Mouse (Mus musculus) frontal cortex, adult 2 months (tissue): Measurements from ENCODE around the gene Desi1. TPM values are rescaled to one million over a fixed set of nuclear protein-coding genes. Genes with fewer than 3 reads are reported as not detected.
A peak's percentile ranks its signal among the peaks of the same experiment; 100 is the strongest.

Source experiments
- DNase-seq, 2 experiments: peaks; one replicate each; pipeline ENCODE4 v3.0.0; 2022; ENCODE audit warnings: low spot score in 1 of 2; ENCODE audit errors: extremely low spot score in 1 of 2
- polyA plus RNA-seq: library from polyadenylated mRNA; depleted of rRNA; stranded (reverse); fragments of >200 nt; gene quantifications from 2 replicates; pipeline ENCODE4 v1.2.3, GENCODE M21; 2012; rRNA removed

The Desi1 gene
- 112 and 120 TPM in 2 replicates for polyA plus RNA-seq

GRCm38 (mm10) chr15:82033762-82034161, at the start of gene Desi1:
Desi1 (minus strand) TSS chr15:82033862.
- DNase-seq, result no peak

GRCm38 (mm10) chr15:82081161-82081560, 47.5 kb upstream of the Desi1 start:
- DNase-seq, result peak; percentile 65 to 80

- DNase-seq, result no peak
Observed at GRCm38 (mm10) chr15:82079883-82080282, 46.2 kb upstream of the Desi1 start.

GRCm38 (mm10) chr15:82073490-82073889, 39.8 kb upstream of the Desi1 start:
- no peak for DNase-seq

- peak in 1 of 2 experiments; percentile 72 for DNase-seq
Observed at GRCm38 (mm10) chr15:82071816-82072469, 38.3 kb upstream of the Desi1 start.

GRCm38 (mm10) chr15:82069898-82070297, 36.2 kb upstream of the Desi1 start, which contains the start of gene Mei1:
Mei1 (plus strand) TSS chr15:82069996.
- DNase-seq, result no peak

GRCm38 (mm10) chr15:82065511-82065910, 31.8 kb upstream of the Desi1 start:
- peak; percentile 64 to 97 for DNase-seq

GRCm38 (mm10) chr15:82063909-82064308, 30.2 kb upstream of the Desi1 start:
- DNase-seq, result no peak

GRCm38 (mm10) chr15:82058719-82059201, 25.1 kb upstream of the Desi1 start, which contains the start of gene 4930407I10Rik:
4930407I10Rik (plus strand) TSS chr15:82059151.
- DNase-seq, result no peak

GRCm38 (mm10) chr15:82052544-82052943, 18.9 kb upstream of the Desi1 start:
- DNase-seq, result no peak

- DNase-seq, result peak; percentile 83 to 96
Observed at GRCm38 (mm10) chr15:82047080-82047883, 13.6 kb upstream of the Desi1 start, which contains the start of gene Snu13. Snu13 (minus strand) TSS chr15:82047598.

GRCm38 (mm10) chr15:82046246-82046891, 12.7 kb upstream of the Desi1 start:
- no peak for DNase-seq

GRCm38 (mm10) chr15:82044166-82044784, 10.6 kb upstream of the Desi1 start:
- peak in 1 of 2 experiments; percentile 33 for DNase-seq

GRCm38 (mm10) chr15:82040650-82041049, 7.0 kb upstream of the Desi1 start:
- DNase-seq, result peak in 1 of 2 experiments; percentile 60

GRCm38 (mm10) chr15:82035904-82036689, 2.4 kb upstream of the Desi1 start:
- DNase-seq, result peak in 1 of 2 experiments; percentile 51

GRCm38 (mm10) chr15:82032386-82032785, 1.3 kb downstream of the Desi1 start:
- no peak for DNase-seq

- no peak for DNase-seq
Observed at GRCm38 (mm10) chr15:82027726-82028125, 5.9 kb downstream of the Desi1 start.

- no peak for DNase-seq
Observed at GRCm38 (mm10) chr15:82027276-82027675, 6.4 kb downstream of the Desi1 start.

- no peak for DNase-seq
Observed at GRCm38 (mm10) chr15:82023965-82024635, 9.6 kb downstream of the Desi1 start.
